Mouse (Mus musculus) CH12.LX (cell line): ENCODE data around the gene Plcg2. TPM values are rescaled to one million over a fixed set of nuclear protein-coding genes. Genes with fewer than 3 reads are reported as not detected.

ENCODE experiments used
- DNase-seq: peaks from one replicate; pipeline ENCODE4 v3.0.0-alpha.2; 2013; ENCODE audit errors: extremely low read depth
- H3K27ac ChIP-seq: 2 replicates; pipeline ENCODE4 v1.5.1; 2012; ENCODE audit warnings: low read depth, mild to moderate bottlenecking, control low read depth, moderate library complexity; ENCODE audit not compliant: insufficient read depth
- H3K27me3 ChIP-seq: replicated peaks from 2 replicates; pipeline ENCODE3; 2012; ENCODE audit warnings: inconsistent platforms
- H3K36me3 ChIP-seq, 2 experiments: replicated peaks in 1 of 2; 2 replicates each; pipeline versions ENCODE3 to v1.6.1; 2012; ENCODE audit warnings: inconsistent platforms in 1 of 2, low read length in 1 of 2, mild to moderate bottlenecking in 1 of 2, mixed read lengths in 1 of 2, moderate library complexity in 1 of 2; ENCODE audit not compliant: control insufficient read depth in 1 of 2, insufficient read depth in 1 of 2
- H3K4me1 ChIP-seq, 2 experiments: 2 replicates each; pipeline ENCODE4 v1.6.1; 2012; ENCODE audit warnings: inconsistent platforms in 1 of 2, moderate library complexity in 1 of 2; ENCODE audit not compliant: insufficient read depth in 2 of 2, control insufficient read depth in 1 of 2
- H3K4me2 ChIP-seq: 2 replicates; pipeline ENCODE4 v1.6.1; 2012; ENCODE audit warnings: low read depth, mild to moderate bottlenecking, control low read depth; ENCODE audit not compliant: poor library complexity, insufficient read depth, severe bottlenecking
- H3K4me3 ChIP-seq, 3 experiments: fragments of 150-350 bp in 1 of 3; sonication (generic) in 1 of 3; replicated peaks in 1 of 3; 2 replicates each; pipeline versions ENCODE3 to v1.5.1; 2011 to 2012; ENCODE audit warnings: low read depth in 2 of 3, low read length in 2 of 3, mild to moderate bottlenecking in 2 of 3, moderate library complexity in 2 of 3, control low read depth in 1 of 3, improper control_type of control experiment in 1 of 3, inconsistent platforms in 1 of 3, mixed read lengths in 1 of 3; ENCODE audit not compliant: poor library complexity in 1 of 3
- H3K79me2 ChIP-seq: replicated peaks from 2 replicates; pipeline ENCODE4 v1.6.1; 2012; ENCODE audit warnings: mild to moderate bottlenecking, moderate library complexity; ENCODE audit not compliant: control insufficient read depth, poor library complexity, insufficient read depth, severe bottlenecking; ENCODE audit errors: extremely low read depth
- H3K9ac ChIP-seq: 2 replicates; pipeline ENCODE4 v1.6.1; 2012; ENCODE audit warnings: low read depth, mild to moderate bottlenecking, control low read depth, moderate library complexity; ENCODE audit not compliant: insufficient read depth
- H3K9me3 ChIP-seq: replicated peaks from 2 replicates; pipeline ENCODE3; 2012; ENCODE audit warnings: low read length, inconsistent platforms, mixed read lengths
- CHD2 ChIP-seq: IDR thresholded peaks from 2 replicates; pipeline ENCODE4 v1.6.1; 2011; ENCODE audit warnings: low read length, improper control_type of control experiment
- CTCF ChIP-seq, 2 experiments: IDR thresholded peaks in 1 of 2; conservative IDR thresholded peaks in 1 of 2; 2 replicates each; pipeline ENCODE4 v1.5.1; 2011 to 2012; ENCODE audit warnings: low read depth in 2 of 2, low read length in 2 of 2, improper control_type of control experiment in 1 of 2, inconsistent platforms in 1 of 2, mild to moderate bottlenecking in 1 of 2, moderate library complexity in 1 of 2
- ELF1 ChIP-seq: IDR thresholded peaks from 2 replicates; pipeline ENCODE4 v1.6.1; 2014; ENCODE audit warnings: low read depth, mild to moderate bottlenecking, inconsistent platforms, low read length, improper control_type of control experiment
- IRF4 ChIP-seq: IDR thresholded peaks from 2 replicates; pipeline ENCODE4 v1.6.1; 2014; ENCODE audit warnings: low read depth, mild to moderate bottlenecking, inconsistent platforms, low read length, improper control_type of control experiment
- JUND ChIP-seq: conservative IDR thresholded peaks from 2 replicates; pipeline ENCODE4 v1.6.1; 2011; ENCODE audit warnings: low read depth, low read length, improper control_type of control experiment
- MAX ChIP-seq: IDR thresholded peaks from 2 replicates; pipeline ENCODE4 v1.6.1; 2011; ENCODE audit warnings: low read length, improper control_type of control experiment
- MEF2A ChIP-seq: IDR thresholded peaks from 2 replicates; pipeline ENCODE4 v1.6.1; 2014; ENCODE audit warnings: low read depth, mild to moderate bottlenecking, inconsistent platforms, low read length, improper control_type of control experiment, borderline replicate concordance
- MYC ChIP-seq: IDR thresholded peaks from 2 replicates; pipeline ENCODE4 v1.6.1; 2011; ENCODE audit warnings: low read depth, mild to moderate bottlenecking, improper control_type of control experiment, low read length
- NELFE ChIP-seq: IDR thresholded peaks from 2 replicates; pipeline ENCODE4 v1.6.1; 2011; ENCODE audit warnings: low read depth, low read length, improper control_type of control experiment
- NRF1 ChIP-seq: IDR thresholded peaks from 2 replicates; pipeline ENCODE4 v1.6.1; 2014; ENCODE audit warnings: low read depth, mild to moderate bottlenecking, inconsistent platforms, low read length, improper control_type of control experiment, moderate library complexity
- POLR2AphosphoS2 ChIP-seq: IDR thresholded peaks from 2 replicates; pipeline ENCODE4 v1.6.1; 2011; ENCODE audit warnings: low read depth, low read length, improper control_type of control experiment
- RAD21 ChIP-seq: IDR thresholded peaks from 2 replicates; pipeline ENCODE4 v1.6.1; 2011; ENCODE audit warnings: low read depth, mild to moderate bottlenecking, low read length, improper control_type of control experiment, moderate library complexity
- RCOR1 ChIP-seq: conservative IDR thresholded peaks from 2 replicates; pipeline ENCODE4 v1.6.1; 2012; ENCODE audit warnings: low read depth, mild to moderate bottlenecking, inconsistent platforms, low read length, improper control_type of control experiment
- SMC3 ChIP-seq: IDR thresholded peaks from 2 replicates; pipeline ENCODE4 v1.6.1; 2011; ENCODE audit warnings: low read depth, low read length, improper control_type of control experiment
- TBP ChIP-seq: conservative IDR thresholded peaks from 2 replicates; pipeline ENCODE4 v1.6.1; 2011; ENCODE audit warnings: low read depth, low read length, improper control_type of control experiment
- TCF12 ChIP-seq: IDR thresholded peaks from 2 replicates; pipeline ENCODE4 v1.6.1; 2014; ENCODE audit warnings: low read depth, mild to moderate bottlenecking, inconsistent platforms, low read length, improper control_type of control experiment
- UBTF ChIP-seq: IDR thresholded peaks from 2 replicates; pipeline ENCODE4 v1.6.1; 2012; ENCODE audit warnings: low read depth, mild to moderate bottlenecking, inconsistent platforms, low read length, improper control_type of control experiment, moderate library complexity
- ZC3H11A ChIP-seq: IDR thresholded peaks from 2 replicates; pipeline ENCODE4 v1.6.1; 2012; ENCODE audit warnings: low read depth, mild to moderate bottlenecking, inconsistent platforms, low read length, improper control_type of control experiment
- ZNF384 ChIP-seq: IDR thresholded peaks from 2 replicates; pipeline ENCODE4 v1.6.1; 2012; ENCODE audit warnings: low read depth, low read length, improper control_type of control experiment, inconsistent platforms
- dilution Hi-C: fragments of 300-500 bp; cut with MboI; formaldehyde crosslinking; loops from 2 replicates; pipeline ENCODE4 v1.14.3; 2020; ENCODE audit warnings: low sequenced_read_pairs; ENCODE audit not compliant: extremely low pct_unique_long_range_greater_than_20kb, extremely low pct_ligation_motif_present
- in situ Hi-C: fragments of 300-500 bp; cut with MboI; formaldehyde crosslinking; loops from 3 replicates; pipeline ENCODE4 v1.14.3; 2019; ENCODE audit warnings: low sequenced_read_pairs, low pct_ligation_motif_present, low pct_unique_long_range_greater_than_20kb, mixed read lengths
- polyA plus RNA-seq: library from polyadenylated mRNA; unstranded; fragments of >175 nt; gene quantifications from 2 replicates; pipeline ENCODE4 v1.2.1, GENCODE M21; 2012; ENCODE audit warnings: low read depth; ENCODE audit not compliant: insufficient read length
- total RNA-seq, 2 experiments: library from RNA; depleted of rRNA; stranded (reverse); fragments of 300-350 nt in 1 of 2; fragments of >200 nt in 1 of 2; gene quantifications; 2 replicates each; pipeline ENCODE4 v1.2.3; 2012 to 2014

Plcg2 gene
- total and polyA plus RNA-seq, 3 experiments, result 129 to 196 (median 194) TPM

- no peak overlapping the region for H3K9ac ChIP-seq
- H3K9me3 ChIP-seq, result no peaks in the 10 kb centered on the region
- H3K27me3 ChIP-seq, result no peaks in the 10 kb centered on the region
- DNase-seq, result no peak
- no peaks in the 10 kb centered on the region for H3K79me2 ChIP-seq
- H3K4me2 ChIP-seq, result no peak overlapping the region
- peaks cover 9 to 28% of the 10 kb centered on the region in 2 experiments for H3K4me1 ChIP-seq
- peaks cover under 1 to 32% of the 10 kb centered on the region in 2 experiments for H3K36me3 ChIP-seq
- dilution Hi-C loops (no loop called here), in situ Hi-C loops (no loop called here)
- H3K4me3 ChIP-seq, result no peak overlapping the region
- no peak overlapping the region for H3K27ac ChIP-seq
- TF ChIP-seq UBTF, result peak; percentile 60; the same call in 1 of the 2 replicates
- TF ChIP-seq TBP, result peak; percentile 60; the same call in 1 of the 2 replicates
- no peak for TF ChIP-seq POLR2AphosphoS2
These were observed 35.3 kb upstream of the Plcg2 start for GRCm38 (mm10) chr8:117462701-117463284.

GRCm38 (mm10) chr8:117464525-117464924 lies 33.6 kb upstream of the Plcg2 start:
- H3K9me3 ChIP-seq, result no peaks in the 10 kb centered on the region
- no peaks in the 10 kb centered on the region for H3K79me2 ChIP-seq
- no peaks in the 10 kb centered on the region for H3K27me3 ChIP-seq
- TF ChIP-seq CTCF (conservative IDR thresholded peaks at IDR 0.05 in 1 of 2, IDR thresholded peaks at IDR 0.05 in 1 of 2; ENCODE audit: low read depth in 2 of 2, low read length in 2 of 2), result peak; percentile 35 to 56; a peak in 2 of 4 replicates
- TF ChIP-seq ZNF384, result no peak
- peak; percentile 7 for TF ChIP-seq RAD21
- peak; percentile 34 for TF ChIP-seq SMC3
- H3K4me2 ChIP-seq, result no peak overlapping the region
- peaks cover 15 to 40% of the 10 kb centered on the region in 2 experiments for H3K4me1 ChIP-seq
- H3K4me3 ChIP-seq, result no peak overlapping the region
- no peak overlapping the region for H3K27ac ChIP-seq
- peaks cover 0 to 18% of the 10 kb centered on the region in 2 experiments for H3K36me3 ChIP-seq
- DNase-seq, result no peak
- dilution Hi-C loops, result no loop called here
- H3K9ac ChIP-seq, result no peak overlapping the region
- in situ Hi-C loops, result no loop called here

GRCm38 (mm10) chr8:117465250-117465649 lies 32.8 kb upstream of the Plcg2 start:
- Histone ChIP-seq H3K36me3 (peaks cover 0 to 12% of the 10 kb centered on the region in 2 experiments), H3K9me3 (no peaks in the 10 kb centered on the region), H3K4me3 (no peak overlapping the region), H3K4me2 (no peak overlapping the region), H3K4me1 (peaks cover 14 to 40% of the 10 kb centered on the region in 2 experiments), H3K27ac (no peak overlapping the region), H3K9ac (no peak overlapping the region), H3K79me2 (no peaks in the 10 kb centered on the region), H3K27me3 (no peaks in the 10 kb centered on the region)
- peak; percentile 89 for DNase-seq
- in situ Hi-C loops (no loop called here), dilution Hi-C loops (no loop called here)
- peak; percentile 53; the same call in 1 of the 2 replicates for TF ChIP-seq NELFE
- 0 out of 2 replicates have a peak, but pooled peaks have one; percentile 14 for TF ChIP-seq MAX
- 0 out of 2 replicates have a peak, but pooled peaks have one; percentile 33 for TF ChIP-seq MYC
- no peak for TF ChIP-seq NRF1
- no peak for TF ChIP-seq RCOR1
- TF ChIP-seq SMC3, result peak; percentile 98
- peak; percentile 51; the same call in 1 of the 2 replicates for TF ChIP-seq MEF2A
- TF ChIP-seq IRF4, result peak; percentile 48
- TF ChIP-seq RAD21, result peak; percentile 95
- peak; percentile 41; the same call in 1 of the 2 replicates for TF ChIP-seq ELF1
- peak; percentile 98 for TF ChIP-seq ZC3H11A
- no peak for TF ChIP-seq JUND
- 0 out of 2 replicates have a peak, but pooled peaks have one; percentile 42 for TF ChIP-seq TCF12
- TF ChIP-seq POLR2AphosphoS2, result no peak
- TF ChIP-seq CTCF (conservative IDR thresholded peaks at IDR 0.05 in 1 of 2, IDR thresholded peaks at IDR 0.05 in 1 of 2; ENCODE audit: low read depth in 2 of 2, low read length in 2 of 2), result peak; percentile 46 to 99; a peak in 3 of 4 replicates
- TF ChIP-seq CHD2, result no peak
